Mouse (Mus musculus) effector memory CD4-positive, alpha-beta T cell, adult 7 months (primary cell): Measurements from ENCODE around the gene Cldn5. TPM values are rescaled to one million over a fixed set of nuclear protein-coding genes. Genes with fewer than 3 reads are reported as not detected.

Experiments
- polyA plus RNA-seq: library from polyadenylated mRNA; unstranded; fragments of 100-300 nt; shearing (Covaris generic); gene quantifications from one replicate; pipeline ENCODE4 v1.2.1, GENCODE M21; 2017

Cldn5 gene
- not detected for polyA plus RNA-seq

DNA sequence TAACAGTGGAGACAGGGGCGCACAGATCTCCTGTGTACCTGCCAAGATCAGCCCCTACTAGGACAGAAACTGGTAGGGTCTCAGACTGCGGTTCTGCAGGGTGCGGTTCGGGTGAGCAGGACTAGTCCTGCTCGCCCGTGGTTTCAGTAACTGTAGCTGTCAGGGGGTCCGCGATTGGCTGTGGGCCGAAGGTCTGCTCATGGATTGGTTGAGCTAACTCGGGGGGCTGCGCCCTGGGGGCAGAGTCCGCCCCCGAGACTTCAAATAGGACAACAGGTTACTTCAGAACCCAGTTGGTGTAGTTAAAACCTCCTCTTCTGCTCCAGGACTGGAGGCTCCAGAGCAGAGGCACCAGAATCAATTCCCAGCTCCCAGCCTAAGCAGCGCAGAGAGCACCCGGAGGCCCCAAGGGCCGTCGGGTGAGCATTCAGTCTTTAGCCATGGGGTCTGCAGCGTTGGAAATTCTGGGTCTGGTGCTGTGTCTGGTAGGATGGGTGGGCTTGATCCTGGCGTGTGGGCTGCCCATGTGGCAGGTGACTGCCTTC, at the start of gene Cldn5:
Gene Cldn5 (plus strand): TSS at position 292 of the 545 bp plus-strand sequence.

GRCm38 (mm10) chr16:18811468-18812384, 35.1 kb downstream of the Cldn5 start, which contains the start of the genes Ufd1 and Cdc45:
Gene Ufd1 (plus strand): TSS chr16:18811779.
Gene Cdc45 (minus strand): TSS chr16:18811987.

Other genes starting within 250 kb of the Cldn5 start
- not detected for gene Tbx1, start 186.2 kb upstream of the Cldn5 start, polyA plus RNA-seq
- not detected for gene Gp1bb, start 154.4 kb upstream of the Cldn5 start, polyA plus RNA-seq
- not detected for gene Gm49601, start 150.4 kb upstream of the Cldn5 start, polyA plus RNA-seq
- gene Sept5, start 146.9 kb upstream of the Cldn5 start, polyA plus RNA-seq = 0.45 TPM
- gene Ufd1, start 34.9 kb downstream of the Cldn5 start, polyA plus RNA-seq = 113 TPM
- 4.5 TPM for gene Cdc45, start 35.1 kb downstream of the Cldn5 start, polyA plus RNA-seq
- 67.3 TPM for gene 2510002D24Rik, start 59.7 kb downstream of the Cldn5 start, polyA plus RNA-seq
- gene Gm28539, start 59.7 kb downstream of the Cldn5 start, polyA plus RNA-seq = not detected
- 44.6 TPM for gene Mrpl40, start 100.0 kb downstream of the Cldn5 start, polyA plus RNA-seq
- 18.1 TPM for gene Hira, start 100.2 kb downstream of the Cldn5 start, polyA plus RNA-seq